Mouse (Mus musculus) forebrain, embryonic 15.5 days (tissue): ENCODE measurements around the gene Ccnb2. TPM values are rescaled to one million over a fixed set of nuclear protein-coding genes. Genes with fewer than 3 reads are reported as not detected.
A peak's percentile ranks its signal among the peaks of the same experiment; 100 is the strongest.
"Not testable (repeated sequence)": the region's sequence is repeated elsewhere in the genome, so short reads cannot be mapped to it uniquely, and the experiment has no call there.

ENCODE experiments used
- ATAC-seq: fragments of 200-750 bp; cut with Nextera tagmentation; replicated peaks from 2 replicates; pipeline ENCODE4 v1.8.0; 2017; ENCODE audit warnings: mild to moderate bottlenecking, moderate TSS enrichment, moderate library complexity
- H3K27ac ChIP-seq: fragments of 300-500 bp; sonication (generic); replicated peaks from 2 replicates; pipeline ENCODE4 v1.5.1; 2015; ENCODE audit warnings: mild to moderate bottlenecking, inconsistent platforms
- H3K27me3 ChIP-seq: fragments of 300-500 bp; sonication (generic); 2 replicates; pipeline ENCODE4 v1.6.1; 2015; ENCODE audit warnings: inconsistent platforms
- H3K36me3 ChIP-seq: fragments of 300-500 bp; sonication (generic); 2 replicates; pipeline ENCODE4 v1.6.1; 2015; ENCODE audit warnings: mild to moderate bottlenecking, inconsistent platforms
- H3K4me1 ChIP-seq: fragments of 300-500 bp; sonication (generic); 2 replicates; pipeline ENCODE4 v1.6.1; 2015; ENCODE audit warnings: inconsistent platforms
- H3K4me2 ChIP-seq: fragments of 300-500 bp; sonication (generic); replicated peaks from 2 replicates; pipeline ENCODE4 v1.6.1; 2015; ENCODE audit warnings: mild to moderate bottlenecking, inconsistent platforms
- H3K4me3 ChIP-seq: fragments of 300-500 bp; sonication (generic); 2 replicates; pipeline ENCODE4 v1.5.1; 2015; ENCODE audit warnings: mild to moderate bottlenecking, inconsistent platforms
- H3K9ac ChIP-seq: fragments of 300-500 bp; sonication (generic); replicated peaks from 2 replicates; pipeline ENCODE4 v1.6.1; 2015; ENCODE audit warnings: mild to moderate bottlenecking, inconsistent platforms
- H3K9me3 ChIP-seq: fragments of 300-500 bp; sonication (generic); 2 replicates; pipeline ENCODE4 v1.6.1; 2016; ENCODE audit warnings: inconsistent platforms
- WGBS: fragments of 180-500 bp; shearing (Covaris S2); methylation state at CpG from one replicate; pipeline ENCODE4 v1.1.7; 2015; ENCODE audit warnings: mixed read lengths; 5-methylcytosine and 5-hydroxymethylcytosine counted together
- polyA plus RNA-seq: library from polyadenylated mRNA; unstranded; fragments of >200 nt; fragmentation: Nextera tagmentation; extraction: Ambion mirVana; gene quantifications from 2 replicates; pipeline ENCODE4 v1.2.1, GENCODE M21; 2015

Ccnb2 gene
- polyA plus RNA-seq, result 72.5 and 76.0 TPM in 2 replicates

GRCm38 (mm10) chr9:70421257-70422056 is at the start of gene Ccnb2:
Ccnb2 (minus strand) TSS chr9:70421547.
- WGBS, result 3% methylated on average over 45 of the region's 45 CpGs
- peaks cover 19% of the 10 kb centered on the region for H3K4me1 ChIP-seq
- H3K4me3 ChIP-seq, result peak within 1 kb of the TSS; percentile 49
- peak within 1 kb of the TSS; percentile 41 for H3K9ac ChIP-seq
- H3K27ac ChIP-seq, result peak within 1 kb of the TSS; percentile 25; the same call in 1 of the 2 replicates
- no peaks in the 10 kb centered on the region for H3K27me3 ChIP-seq
- H3K9me3 ChIP-seq, result no peaks in the 10 kb centered on the region
- ATAC-seq, result peak; percentile 99
- peaks cover 25% of the 10 kb centered on the region for H3K36me3 ChIP-seq
- H3K4me2 ChIP-seq, result peak within 1 kb of the TSS; percentile 93

GRCm38 (mm10) chr9:70463091-70463490 is 41.7 kb upstream of the Ccnb2 start:
- H3K9ac ChIP-seq, H3K27me3 ChIP-seq, H3K4me2 ChIP-seq, H3K9me3 ChIP-seq, H3K27ac ChIP-seq, H3K4me1 ChIP-seq, H3K4me3 ChIP-seq, ATAC-seq: not testable (repeated sequence)
- peaks cover 11% of the 10 kb centered on the region; the same call in 1 of the 2 replicates for H3K36me3 ChIP-seq
- whole genome bisulfite sequencing, result 97% methylated on average over 13 of the region's 13 CpGs

GRCm38 (mm10) chr9:70452371-70452770 is 31.0 kb upstream of the Ccnb2 start:
- Histone ChIP-seq H3K9me3 (no peaks in the 10 kb centered on the region), H3K4me2 (no peak overlapping the region), H3K4me1 (no peaks in the 10 kb centered on the region), H3K36me3 (peaks cover 67% of the 10 kb centered on the region), H3K4me3 (no peak overlapping the region), H3K27me3 (no peaks in the 10 kb centered on the region), H3K9ac (no peak overlapping the region), H3K27ac (no peak overlapping the region)
- 94% methylated on average over 2 of the region's 2 CpGs for WGBS
- ATAC-seq, result no peak

- no peaks in the 10 kb centered on the region for H3K27me3 ChIP-seq
- no peak for ATAC-seq
- no peak overlapping the region for H3K27ac ChIP-seq
- H3K4me3 ChIP-seq, result no peak overlapping the region
- H3K9ac ChIP-seq, result no peak overlapping the region
- H3K9me3 ChIP-seq, result no peaks in the 10 kb centered on the region
- no peaks in the 10 kb centered on the region for H3K4me1 ChIP-seq
- 93% methylated on average over 5 of the region's 5 CpGs for WGBS
- no peak overlapping the region for H3K4me2 ChIP-seq
- peaks cover 50% of the 10 kb centered on the region for H3K36me3 ChIP-seq
Measured at GRCm38 (mm10) chr9:70449072-70449471, 27.7 kb upstream of the Ccnb2 start.

GRCm38 (mm10) chr9:70439959-70440358 is 18.6 kb upstream of the Ccnb2 start:
- Histone ChIP-seq H3K27me3 (no peaks in the 10 kb centered on the region), H3K36me3 (peaks cover 62% of the 10 kb centered on the region), H3K27ac (no peak overlapping the region), H3K4me3 (no peak overlapping the region), H3K4me2 (no peak overlapping the region), H3K9me3 (no peaks in the 10 kb centered on the region), H3K9ac (no peak overlapping the region), H3K4me1 (no peaks in the 10 kb centered on the region)
- WGBS, result 94% methylated on average over 4 of the region's 4 CpGs
- ATAC-seq, result no peak

GRCm38 (mm10) chr9:70422661-70423060 is 1.3 kb upstream of the Ccnb2 start:
- no peaks in the 10 kb centered on the region for H3K27me3 ChIP-seq

GRCm38 (mm10) chr9:70416412-70416811 is 4.9 kb downstream of the Ccnb2 start:
- Histone ChIP-seq H3K4me1 (peaks cover 15% of the 10 kb centered on the region), H3K36me3 (peaks cover 49% of the 10 kb centered on the region), H3K9me3 (no peaks in the 10 kb centered on the region), H3K27ac (no peak overlapping the region), H3K4me3 (no peak overlapping the region), H3K27me3 (no peaks in the 10 kb centered on the region), H3K9ac (no peak overlapping the region), H3K4me2 (no peak overlapping the region)
- 86% methylated on average over 3 of the region's 3 CpGs for WGBS
- no peak for ATAC-seq

More at GRCm38 (mm10) chr9:70422661-70423060, 1.3 kb upstream of the Ccnb2 start:
- H3K4me2 ChIP-seq, result no peak overlapping the region
- WGBS, result 96% methylated on average over 2 of the region's 2 CpGs
- peaks cover 19% of the 10 kb centered on the region for H3K4me1 ChIP-seq
- peaks cover 35% of the 10 kb centered on the region for H3K36me3 ChIP-seq
- H3K4me3 ChIP-seq, result no peak overlapping the region
- no peak overlapping the region for H3K9ac ChIP-seq
- no peak overlapping the region for H3K27ac ChIP-seq
- no peaks in the 10 kb centered on the region for H3K9me3 ChIP-seq
- ATAC-seq, result no peak

- WGBS, result 95% methylated on average over 7 of the region's 7 CpGs
Measured at GRCm38 (mm10) chr9:70413038-70413437, 8.3 kb downstream of the Ccnb2 start.

GRCm38 (mm10) chr9:70410668-70411067 is 10.7 kb downstream of the Ccnb2 start:
- Histone ChIP-seq H3K4me1 (no peaks in the 10 kb centered on the region), H3K4me3 (no peak overlapping the region), H3K4me2 (no peak overlapping the region), H3K9me3 (no peaks in the 10 kb centered on the region), H3K27ac (no peak overlapping the region), H3K9ac (no peak overlapping the region), H3K27me3 (no peaks in the 10 kb centered on the region), H3K36me3 (peaks cover 59% of the 10 kb centered on the region)
- ATAC-seq, result no peak
- 84% methylated on average over 11 of the region's 11 CpGs for WGBS

More at GRCm38 (mm10) chr9:70413038-70413437, 8.3 kb downstream of the Ccnb2 start:
- Histone ChIP-seq H3K9me3 (no peaks in the 10 kb centered on the region), H3K27me3 (no peaks in the 10 kb centered on the region), H3K27ac (no peak overlapping the region), H3K36me3 (peaks cover 68% of the 10 kb centered on the region), H3K9ac (no peak overlapping the region), H3K4me1 (no peaks in the 10 kb centered on the region), H3K4me2 (no peak overlapping the region), H3K4me3 (no peak overlapping the region)
- no peak for ATAC-seq

- no peak overlapping the region for H3K4me3 ChIP-seq
- H3K4me2 ChIP-seq, result no peak overlapping the region
- WGBS, result 94% methylated on average over 8 of the region's 8 CpGs
- no peak for ATAC-seq
- no peak overlapping the region for H3K9ac ChIP-seq
- H3K36me3 ChIP-seq, result peaks cover 53% of the 10 kb centered on the region
- H3K4me1 ChIP-seq, result no peaks in the 10 kb centered on the region
- no peaks in the 10 kb centered on the region for H3K27me3 ChIP-seq
- H3K9me3 ChIP-seq, result no peaks in the 10 kb centered on the region
- H3K27ac ChIP-seq, result no peak overlapping the region
Measured at GRCm38 (mm10) chr9:70409743-70410142, 11.6 kb downstream of the Ccnb2 start.

- 93% methylated on average over 3 of the region's 3 CpGs for WGBS
Measured at GRCm38 (mm10) chr9:70408791-70409190, 12.6 kb downstream of the Ccnb2 start.

GRCm38 (mm10) chr9:70406596-70406995 is 14.8 kb downstream of the Ccnb2 start:
- Histone ChIP-seq H3K4me1 (no peaks in the 10 kb centered on the region), H3K36me3 (peaks cover 25% of the 10 kb centered on the region), H3K9ac (no peak overlapping the region), H3K27me3 (no peaks in the 10 kb centered on the region), H3K4me2 (no peak overlapping the region), H3K4me3 (no peak overlapping the region), H3K27ac (no peak overlapping the region), H3K9me3 (no peaks in the 10 kb centered on the region)
- ATAC-seq, result no peak
- WGBS, result 90% methylated on average over 3 of the region's 3 CpGs

More at GRCm38 (mm10) chr9:70408791-70409190, 12.6 kb downstream of the Ccnb2 start:
- Histone ChIP-seq H3K4me2 (no peak overlapping the region), H3K4me3 (no peak overlapping the region), H3K27me3 (no peaks in the 10 kb centered on the region), H3K4me1 (no peaks in the 10 kb centered on the region), H3K9ac (no peak overlapping the region), H3K36me3 (peaks cover 45% of the 10 kb centered on the region), H3K9me3 (no peaks in the 10 kb centered on the region), H3K27ac (no peak overlapping the region)
- no peak for ATAC-seq
